Mouse (Mus musculus): ENCODE measurements around the gene Psmd7.
A peak's percentile ranks its signal among the peaks of the same experiment; 100 is the strongest.

The Psmd7 gene

DNA sequence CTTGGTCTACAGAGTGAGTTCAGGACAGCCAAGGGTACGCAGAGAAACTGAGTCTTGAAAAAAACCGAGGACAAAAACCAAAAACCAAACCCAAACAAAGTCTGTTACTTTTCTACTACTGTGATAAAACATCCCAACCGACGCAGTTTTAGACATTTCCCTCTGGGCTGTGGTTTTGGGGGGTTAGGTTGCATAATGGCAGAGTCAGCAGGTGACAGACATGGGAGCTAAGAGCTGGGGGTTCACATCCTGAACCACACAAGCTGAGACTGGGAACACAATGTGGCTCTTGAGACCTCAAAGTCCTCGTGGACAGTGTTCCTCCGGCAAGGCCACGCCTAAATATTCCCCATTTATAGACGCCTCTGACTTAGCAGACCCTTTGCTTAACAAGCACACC is 10.1 kb downstream of the Psmd7 start:
- DNase-seq (ENCODE audit: low spot score) = no peak

GRCm38 (mm10) chr8:107577640-107578039 is 10.6 kb downstream of the Psmd7 start:
- DNase-seq (ENCODE audit: low spot score) = no peak

DNA sequence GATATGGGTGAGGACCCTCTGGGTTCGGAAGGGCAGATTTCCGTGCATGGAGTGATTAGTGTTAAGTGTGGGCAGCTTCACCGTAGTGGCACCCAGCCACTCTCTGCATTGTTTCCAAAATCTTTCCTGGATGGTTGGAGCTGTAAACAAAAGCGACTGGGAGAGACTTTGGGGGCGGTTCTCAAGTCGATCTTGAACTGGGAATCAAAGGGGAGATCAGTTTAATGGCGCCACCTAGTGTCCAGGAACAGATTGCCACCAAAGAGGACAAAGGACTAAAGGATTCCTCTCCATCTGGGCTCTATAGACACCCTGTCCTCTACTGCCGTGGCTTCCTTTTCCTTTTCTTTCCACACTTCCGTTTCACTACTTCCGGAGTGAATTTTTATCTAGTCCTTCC is 11.6 kb downstream of the Psmd7 start:
- DNase-seq (ENCODE audit: low spot score) = peak; percentile 68

DNA sequence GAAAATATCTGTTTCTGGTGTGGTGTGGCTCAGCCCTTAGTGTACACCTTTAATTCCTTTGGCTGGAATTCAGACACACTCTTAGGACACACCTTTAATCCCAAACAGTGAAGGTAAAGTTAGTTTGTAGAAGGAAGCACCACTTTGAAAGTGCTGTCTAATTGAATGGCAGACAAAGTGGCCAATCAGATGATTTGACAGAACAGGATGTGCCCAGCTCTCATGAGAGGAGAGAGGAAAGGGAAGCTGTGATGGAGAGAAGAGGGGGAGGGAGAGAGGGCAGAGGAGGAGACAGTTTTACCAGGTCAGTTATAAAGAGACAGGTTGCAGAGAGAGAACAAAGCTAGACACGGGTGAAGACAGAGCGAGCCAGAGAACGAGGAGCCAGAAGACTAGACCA is 13.5 kb downstream of the Psmd7 start:
- no peak for DNase-seq (ENCODE audit: low spot score)

GRCm38 (mm10) chr8:107572497-107572896 is 15.8 kb downstream of the Psmd7 start:
- DNase-seq (ENCODE audit: low spot score) = peak; percentile 56

- no peak for DNase-seq (ENCODE audit: low spot score)
These were observed 16.7 kb downstream of the Psmd7 start for GRCm38 (mm10) chr8:107571486-107572135.

GRCm38 (mm10) chr8:107571046-107571445 is 17.2 kb downstream of the Psmd7 start:
- DNase-seq (ENCODE audit: low spot score) = no peak

GRCm38 (mm10) chr8:107562164-107562563 is 26.1 kb downstream of the Psmd7 start:
- DNase-seq (ENCODE audit: low spot score) = no peak

- no peak for DNase-seq (ENCODE audit: low spot score)
These were observed 27.3 kb downstream of the Psmd7 start for GRCm38 (mm10) chr8:107560820-107561536.

GRCm38 (mm10) chr8:107556511-107556936 is 31.7 kb downstream of the Psmd7 start:
- no peak for DNase-seq (ENCODE audit: low spot score)

GRCm38 (mm10) chr8:107555231-107555630 is 33.0 kb downstream of the Psmd7 start:
- DNase-seq (ENCODE audit: low spot score) = no peak

- DNase-seq (ENCODE audit: low spot score) = no peak
These were observed 36.0 kb downstream of the Psmd7 start for GRCm38 (mm10) chr8:107552234-107552633.

- no peak for DNase-seq (ENCODE audit: low spot score)
These were observed 41.4 kb downstream of the Psmd7 start for GRCm38 (mm10) chr8:107546817-107547216.

GRCm38 (mm10) chr8:107546154-107546553 is 42.1 kb downstream of the Psmd7 start:
- no peak for DNase-seq (ENCODE audit: low spot score)

DNA sequence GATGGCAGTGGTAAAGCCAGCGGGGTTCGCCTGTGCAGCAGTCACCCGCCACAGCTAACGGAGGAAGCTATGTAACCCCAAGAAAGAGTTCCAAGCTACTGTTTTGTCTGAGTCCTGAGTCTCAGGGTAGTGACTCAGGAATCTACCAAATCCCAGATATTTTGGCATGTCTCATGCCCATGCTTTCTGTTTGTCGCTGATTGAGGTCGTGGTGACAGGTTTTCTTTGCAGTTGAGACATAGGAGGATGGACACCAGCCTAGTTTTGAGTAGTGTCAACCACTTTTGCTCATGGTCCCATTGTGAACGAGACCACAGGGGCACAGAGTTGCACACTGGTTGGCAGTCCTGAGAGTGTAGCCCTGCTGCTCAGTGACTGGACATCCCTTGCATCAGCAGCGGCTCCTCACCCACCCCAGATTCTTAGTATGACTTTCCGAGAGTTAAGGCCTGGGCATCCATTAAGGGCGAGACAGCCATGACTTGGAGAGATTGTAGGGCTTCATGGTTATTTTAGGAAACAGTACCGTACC is 42.6 kb downstream of the Psmd7 start:
- no peak for DNase-seq (ENCODE audit: low spot score)

- DNase-seq (ENCODE audit: low spot score) = peak; percentile 8
These were observed 43.6 kb downstream of the Psmd7 start for GRCm38 (mm10) chr8:107544651-107545174.

DNA sequence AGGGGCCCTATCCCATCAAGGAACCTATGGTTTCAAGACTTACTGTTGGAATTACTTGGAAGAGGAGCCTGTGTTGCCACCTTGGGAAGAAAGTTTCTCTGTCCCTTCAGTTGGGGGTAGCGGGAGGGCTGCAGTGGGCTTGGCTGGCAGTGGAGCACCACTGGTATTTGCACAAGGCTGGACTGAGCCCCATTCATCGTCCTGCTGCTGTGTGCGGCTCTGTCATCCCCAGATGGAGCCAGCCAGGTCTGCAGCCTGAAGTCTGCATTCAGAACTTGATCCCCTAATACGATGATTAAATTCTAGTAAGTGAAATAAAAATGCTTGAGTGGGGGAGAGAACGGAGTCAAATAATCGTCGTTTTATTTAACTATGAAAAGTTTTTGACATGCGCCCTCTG is 44.1 kb downstream of the Psmd7 start:
- no peak for DNase-seq (ENCODE audit: low spot score)

DNA sequence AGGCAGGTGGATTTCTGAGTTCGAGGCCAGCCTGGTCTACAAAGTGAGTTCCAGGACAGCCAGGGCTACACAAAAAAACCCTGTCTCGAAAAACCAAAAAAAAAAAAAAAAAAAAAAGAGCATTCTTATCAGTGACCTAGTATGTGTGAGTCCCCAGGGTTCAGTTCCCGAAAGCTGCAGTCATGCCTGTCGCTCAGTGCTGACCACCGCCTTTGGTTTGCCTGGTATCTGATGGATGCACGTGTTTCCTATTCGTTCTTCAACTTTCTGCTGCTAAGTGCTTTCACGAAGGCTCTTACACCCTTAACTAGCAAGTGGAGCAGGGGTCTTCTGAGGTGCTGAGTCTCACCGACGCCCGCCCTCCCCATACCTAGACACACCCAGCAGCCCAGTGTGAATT is 44.5 kb downstream of the Psmd7 start:
- DNase-seq (ENCODE audit: low spot score) = no peak

DNA sequence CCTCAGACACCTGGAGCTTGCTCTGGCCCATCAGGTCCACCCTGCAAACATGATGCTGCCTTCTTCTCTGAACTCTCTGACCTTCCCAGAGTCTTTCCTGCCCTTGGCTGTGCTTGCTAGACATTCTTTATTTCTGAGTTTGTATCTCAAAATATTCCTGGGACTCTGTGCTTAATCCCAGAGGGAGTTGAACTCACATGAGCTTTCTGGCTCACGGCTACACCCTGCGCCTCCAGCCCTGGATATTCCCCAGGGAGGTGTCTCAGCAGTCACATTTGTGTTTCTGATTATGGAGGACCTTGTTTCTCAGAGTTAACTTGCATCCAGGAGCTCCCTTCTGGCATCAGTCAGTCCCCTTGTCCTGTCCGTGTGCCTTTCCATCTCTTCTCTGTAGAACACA is 46.1 kb downstream of the Psmd7 start:
- DNase-seq (ENCODE audit: low spot score) = no peak

GRCm38 (mm10) chr8:107541369-107541768 is 46.9 kb downstream of the Psmd7 start:
- DNase-seq (ENCODE audit: low spot score) = no peak

DNA sequence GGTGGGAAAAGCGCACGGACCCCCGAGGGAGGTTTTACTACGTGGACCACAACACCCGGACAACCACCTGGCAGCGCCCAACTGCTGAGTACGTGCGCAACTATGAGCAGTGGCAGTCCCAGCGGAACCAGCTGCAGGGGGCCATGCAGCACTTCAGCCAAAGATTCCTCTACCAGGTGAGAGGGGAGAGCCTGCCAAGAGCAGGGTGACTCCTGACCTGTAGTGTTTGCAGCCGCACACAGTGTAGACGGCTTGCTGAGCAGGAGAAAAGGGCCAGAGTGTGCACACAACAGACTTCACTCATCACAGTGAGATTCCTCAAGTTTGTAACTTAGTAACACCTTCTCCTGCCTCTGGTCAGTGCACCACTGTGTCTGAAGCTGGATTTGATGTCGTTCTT is 47.6 kb downstream of the Psmd7 start:
- no peak for DNase-seq (ENCODE audit: low spot score)

DNA sequence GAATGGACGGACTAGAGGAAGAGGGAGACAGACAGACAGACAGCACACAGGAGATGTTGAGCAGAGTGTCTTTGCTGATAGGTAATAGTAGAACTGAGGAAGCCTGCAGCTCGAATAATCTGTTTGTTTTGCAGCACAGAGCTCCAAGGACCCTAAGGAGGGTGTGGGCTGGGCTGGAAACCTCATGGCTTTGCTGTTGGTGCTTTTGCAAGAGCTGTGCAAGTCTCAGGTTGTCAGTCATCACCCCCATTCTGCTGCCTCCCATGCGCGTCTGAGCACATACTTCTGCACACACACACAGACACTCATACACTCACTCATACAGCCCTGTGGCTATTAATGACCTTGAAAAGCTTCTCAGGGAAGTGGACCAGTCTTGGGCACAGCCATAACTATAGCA is 50.8 kb downstream of the Psmd7 start:
- no peak for DNase-seq (ENCODE audit: low spot score)

Data from urinary bladder, postnatal 25 days (tissue).